Mouse (Mus musculus) megakaryocyte, embryonic 14.5 days (primary cell): Measurements from ENCODE around the gene Synrg. TPM values are rescaled to one million over a fixed set of nuclear protein-coding genes. Genes with fewer than 3 reads are reported as not detected.

Source experiments
- H3K27me3 ChIP-seq: replicated peaks from 2 replicates; pipeline ENCODE3; 2012; ENCODE audit warnings: inconsistent platforms
- H3K36me3 ChIP-seq: replicated peaks from 2 replicates; pipeline ENCODE3; 2012; ENCODE audit warnings: low read length, inconsistent platforms, mixed read lengths
- H3K4me1 ChIP-seq: 2 replicates; pipeline ENCODE4 v1.6.1; 2012; ENCODE audit warnings: inconsistent platforms
- H3K4me3 ChIP-seq: replicated peaks from 2 replicates; pipeline ENCODE3; 2012; ENCODE audit warnings: moderate library complexity, mild to moderate bottlenecking, inconsistent platforms
- H3K9me3 ChIP-seq: 2 replicates; pipeline ENCODE4 v1.6.1; 2012; ENCODE audit warnings: inconsistent platforms
- FLI1 ChIP-seq: IDR thresholded peaks from 2 replicates; pipeline ENCODE4 v1.6.1; 2012; ENCODE audit warnings: low read length, inconsistent platforms, mixed read lengths
- GATA1 ChIP-seq: IDR thresholded peaks from 3 replicates; pipeline ENCODE4 v1.6.1; 2012; ENCODE audit warnings: mixed read lengths, low read length, inconsistent platforms, borderline replicate concordance
- polyA plus RNA-seq: library from polyadenylated mRNA; stranded (reverse); fragments of >175 nt; gene quantifications from 2 replicates; pipeline ENCODE4 v1.2.3, GENCODE M21; 2012; ENCODE audit warnings: low replicate concordance; ENCODE audit not compliant: insufficient read depth

Gene Synrg
- polyA plus RNA-seq, 1 experiment, result 2.2 TPM

DNA sequence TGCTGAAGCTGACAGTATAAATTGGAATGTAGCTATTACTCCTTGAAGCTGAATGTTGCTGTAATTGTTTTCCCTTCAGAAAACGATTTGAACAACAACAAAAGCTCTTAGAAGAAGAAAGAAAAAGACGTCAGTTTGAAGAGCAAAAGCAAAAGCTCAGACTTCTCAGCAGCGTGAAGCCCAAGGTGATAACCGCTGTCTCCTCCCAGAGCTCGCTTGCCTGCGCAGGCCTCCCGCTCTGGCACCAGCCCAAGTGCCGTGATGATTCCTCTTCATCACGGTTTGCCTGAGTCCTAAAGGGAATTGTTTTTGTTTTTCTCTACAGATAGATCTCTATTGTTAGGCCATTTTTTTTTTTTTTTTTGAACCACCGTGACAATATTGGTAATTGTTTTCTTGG is 17.1 kb downstream of the Synrg start:
- H3K4me1 ChIP-seq, result peaks cover 21% of the 10 kb centered on the region
- TF ChIP-seq FLI1 (no peak), GATA1 (no peak)
- peaks cover 96% of the 10 kb centered on the region for H3K36me3 ChIP-seq
- no peaks in the 10 kb centered on the region for H3K9me3 ChIP-seq
- no peaks in the 10 kb centered on the region for H3K27me3 ChIP-seq
- H3K4me3 ChIP-seq, result no peak overlapping the region

DNA sequence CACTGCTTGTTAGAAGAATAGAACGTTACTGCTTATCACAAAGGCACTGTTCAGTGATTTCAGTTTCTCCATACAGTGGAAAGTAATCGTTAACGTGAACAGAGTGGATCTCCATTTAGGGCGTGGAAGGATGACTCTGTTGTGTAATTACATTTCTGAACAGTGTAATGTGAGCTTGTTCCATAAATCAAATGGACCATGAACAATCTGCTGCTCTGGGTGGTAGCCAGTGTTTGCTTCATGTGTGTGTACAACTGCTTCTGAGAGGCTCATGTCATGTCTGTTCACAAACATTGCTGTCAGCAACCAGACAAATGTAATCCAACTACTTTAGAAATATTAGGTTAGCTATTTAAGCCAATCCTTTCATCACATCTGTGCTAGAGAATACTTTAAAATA is 27.5 kb downstream of the Synrg start:
- Histone ChIP-seq H3K9me3 (no peaks in the 10 kb centered on the region), H3K36me3 (peaks cover 97% of the 10 kb centered on the region)

DNA sequence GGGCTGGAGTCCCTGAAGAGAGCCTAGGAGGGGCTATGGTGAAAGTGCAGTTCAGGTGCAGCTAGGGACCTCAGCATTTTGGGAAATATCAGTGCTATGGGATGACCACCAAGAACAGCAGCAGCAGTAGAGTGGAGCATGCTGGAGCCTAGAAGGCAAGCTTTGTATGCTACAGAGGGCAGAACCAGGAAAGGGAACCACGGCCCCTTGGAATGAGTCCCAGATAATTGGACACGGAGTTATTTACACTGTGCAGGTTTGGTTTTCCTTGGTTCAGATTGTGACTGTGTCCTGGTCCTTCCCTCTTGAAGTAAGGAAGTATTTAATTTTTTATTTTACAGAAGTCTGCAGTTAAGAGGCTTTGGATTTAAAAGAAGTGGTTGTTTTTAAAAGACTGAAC is 29.2 kb downstream of the Synrg start:
- no peak for TF ChIP-seq FLI1
- no peak for TF ChIP-seq GATA1

More for the DNA sequence above, 27.5 kb downstream of the Synrg start:
- Histone ChIP-seq H3K4me1 (no peaks in the 10 kb centered on the region), H3K4me3 (no peak overlapping the region), H3K27me3 (no peaks in the 10 kb centered on the region)
- no peak for TF ChIP-seq GATA1
- TF ChIP-seq FLI1, result no peak

DNA sequence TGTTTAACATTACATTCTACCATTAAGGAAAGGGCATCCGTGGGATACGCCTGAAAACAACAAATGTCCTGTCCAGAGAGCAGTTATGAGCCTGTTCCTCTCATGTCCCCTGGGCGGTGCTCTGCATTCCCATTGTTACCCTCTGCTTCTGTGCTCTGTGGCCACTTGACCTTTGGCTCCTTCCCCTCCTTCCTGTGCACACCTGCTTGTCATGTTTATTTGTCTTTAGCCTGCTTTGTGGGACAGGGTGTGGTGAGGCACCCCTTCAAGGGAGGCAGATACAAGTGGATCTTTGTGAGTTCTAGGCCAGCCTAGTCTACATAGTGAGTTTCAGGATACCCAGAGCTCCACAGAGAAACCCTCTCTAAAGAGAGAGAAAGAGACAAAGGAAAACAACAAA is 30.3 kb downstream of the Synrg start:
- Histone ChIP-seq H3K36me3 (peaks cover 99% of the 10 kb centered on the region), H3K4me1 (no peaks in the 10 kb centered on the region), H3K27me3 (no peaks in the 10 kb centered on the region), H3K4me3 (no peak overlapping the region), H3K9me3 (no peaks in the 10 kb centered on the region)
- TF ChIP-seq GATA1 (no peak), FLI1 (no peak)

More for the DNA sequence above, 29.2 kb downstream of the Synrg start:
- H3K36me3 ChIP-seq, result peaks cover 97% of the 10 kb centered on the region
- no peak overlapping the region for H3K4me3 ChIP-seq
- H3K4me1 ChIP-seq, result no peaks in the 10 kb centered on the region
- no peaks in the 10 kb centered on the region for H3K9me3 ChIP-seq
- no peaks in the 10 kb centered on the region for H3K27me3 ChIP-seq

DNA sequence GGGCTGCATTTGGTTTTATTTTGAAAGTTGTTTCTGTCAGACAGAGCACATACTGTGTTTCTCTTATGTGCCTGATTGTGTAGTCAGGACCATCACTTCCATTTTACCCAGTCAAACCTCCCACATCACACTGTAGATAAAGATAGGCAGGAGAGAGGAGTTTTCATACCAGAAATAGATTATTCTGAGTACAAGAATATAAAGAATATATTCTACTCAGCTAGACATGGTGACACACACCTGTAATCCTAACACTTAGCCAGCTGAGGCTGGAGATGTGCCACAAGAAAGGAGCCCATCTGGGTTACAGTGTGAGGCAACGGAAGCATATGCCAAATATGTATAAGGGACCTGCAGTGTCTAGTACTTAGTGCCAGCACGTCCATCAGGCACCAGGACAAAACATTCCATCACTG is 31.3 kb downstream of the Synrg start:
- Histone ChIP-seq H3K9me3 (no peaks in the 10 kb centered on the region), H3K4me1 (no peaks in the 10 kb centered on the region), H3K27me3 (no peaks in the 10 kb centered on the region), H3K4me3 (no peak overlapping the region), H3K36me3 (peaks cover 96% of the 10 kb centered on the region)
- TF ChIP-seq GATA1, result no peak
- TF ChIP-seq FLI1, result no peak

DNA sequence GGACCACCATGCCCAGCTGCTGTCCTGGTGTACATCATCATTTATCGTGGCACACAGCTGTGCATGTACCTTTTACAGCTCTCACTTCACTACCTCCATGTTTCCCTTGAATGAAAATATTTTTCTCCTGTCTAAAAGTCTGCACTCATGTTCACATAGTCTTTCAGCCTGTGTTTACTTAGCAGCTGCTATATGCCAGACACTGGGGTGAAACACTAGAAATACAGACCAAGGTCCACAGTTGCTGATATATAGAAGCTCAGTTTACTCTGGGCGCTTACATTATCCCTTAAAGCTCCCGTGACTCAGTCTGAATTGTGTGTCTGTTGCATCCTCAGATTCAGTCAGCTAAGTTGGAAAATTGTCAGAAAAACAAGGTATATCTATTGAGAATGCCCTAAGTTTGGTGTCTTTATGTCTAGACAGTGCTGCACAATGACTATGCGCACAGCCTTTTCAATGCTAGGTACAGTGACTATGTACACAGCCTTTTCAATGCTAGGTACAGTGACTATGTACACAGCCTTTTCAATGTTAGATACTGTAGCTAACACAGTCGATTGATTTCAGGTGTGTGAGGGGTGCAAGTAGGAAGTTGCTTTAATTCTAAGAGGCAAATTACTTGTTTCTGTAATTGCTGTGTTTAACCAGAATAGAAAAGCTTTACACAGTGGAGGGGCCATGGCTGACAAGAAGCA is 33.1 kb downstream of the Synrg start:
- H3K36me3 ChIP-seq, result peaks cover 95% of the 10 kb centered on the region
- TF ChIP-seq GATA1, result no peak
- TF ChIP-seq FLI1, result no peak
- no peaks in the 10 kb centered on the region for H3K4me1 ChIP-seq
- no peaks in the 10 kb centered on the region for H3K27me3 ChIP-seq
- H3K9me3 ChIP-seq, result no peaks in the 10 kb centered on the region
- no peak overlapping the region for H3K4me3 ChIP-seq

DNA sequence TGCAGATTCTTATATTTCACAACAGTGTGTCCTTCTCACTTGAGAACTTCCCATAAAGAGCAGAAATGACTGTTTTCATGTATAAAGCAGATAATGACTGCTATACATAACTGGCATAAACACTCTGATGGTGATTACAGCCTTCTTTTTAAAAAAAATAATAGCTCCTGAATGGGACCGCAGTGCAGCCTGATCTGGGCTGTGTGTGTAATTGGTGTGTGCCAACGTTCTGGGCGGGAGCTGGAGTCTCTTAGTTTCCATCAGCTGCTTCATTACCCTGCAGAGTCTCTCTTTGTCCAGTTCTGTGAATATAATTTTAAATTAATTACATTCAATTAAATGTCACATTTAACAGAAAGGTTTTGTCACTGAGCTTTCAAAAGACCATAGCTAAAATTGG is 34.8 kb downstream of the Synrg start:
- TF ChIP-seq GATA1 (no peak), FLI1 (no peak)
- Histone ChIP-seq H3K27me3 (no peaks in the 10 kb centered on the region), H3K4me1 (no peaks in the 10 kb centered on the region), H3K4me3 (no peak overlapping the region), H3K36me3 (peaks cover 93% of the 10 kb centered on the region), H3K9me3 (no peaks in the 10 kb centered on the region)

DNA sequence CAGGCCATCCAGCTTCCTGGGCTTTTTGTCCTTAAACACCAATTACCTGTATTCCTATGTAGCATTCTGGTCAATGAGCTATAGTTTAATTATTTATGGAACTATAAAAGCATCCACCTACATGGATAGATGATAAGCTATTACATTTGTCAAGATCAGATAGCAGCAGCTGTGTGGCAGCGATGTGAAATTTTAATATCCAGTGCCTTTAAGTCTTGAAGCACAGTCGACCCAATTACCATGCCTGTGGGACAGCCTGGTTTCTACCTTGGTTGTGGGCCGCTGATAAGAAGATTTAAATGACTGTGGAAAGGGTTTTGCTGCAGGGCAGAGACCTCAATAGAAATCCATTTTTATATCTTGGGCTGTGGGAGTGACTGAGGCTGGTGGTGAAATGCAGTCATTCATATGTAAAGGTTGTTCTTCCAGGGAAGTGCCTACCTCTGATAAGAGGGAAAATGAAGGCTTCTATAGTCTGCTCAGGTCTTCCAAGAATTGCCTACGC is 35.2 kb downstream of the Synrg start:
- H3K4me1 ChIP-seq, result no peaks in the 10 kb centered on the region
- peaks cover 93% of the 10 kb centered on the region for H3K36me3 ChIP-seq
- no peaks in the 10 kb centered on the region for H3K27me3 ChIP-seq
- H3K4me3 ChIP-seq, result no peak overlapping the region
- no peaks in the 10 kb centered on the region for H3K9me3 ChIP-seq
- TF ChIP-seq GATA1, result no peak
- TF ChIP-seq FLI1, result no peak

DNA sequence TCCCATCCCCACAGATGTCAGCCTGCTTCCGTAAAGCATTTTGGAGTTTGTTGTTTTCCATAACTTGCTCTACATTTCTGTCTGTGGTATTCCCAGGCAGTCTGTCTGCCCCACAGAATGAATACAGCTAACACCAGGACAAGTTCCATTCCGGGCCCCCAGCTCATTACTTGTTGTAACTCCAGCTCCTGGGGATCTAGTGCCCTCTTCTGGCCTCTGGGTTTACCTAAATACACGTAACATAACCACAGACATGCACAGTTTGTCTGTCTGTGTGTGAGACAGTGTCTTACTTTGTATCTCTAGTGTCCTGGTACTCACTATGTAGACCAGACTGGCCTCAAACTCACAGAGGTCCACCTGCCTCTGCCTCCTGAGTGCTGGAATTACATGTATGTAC is 37.0 kb downstream of the Synrg start:
- peaks cover 93% of the 10 kb centered on the region for H3K36me3 ChIP-seq
- no peak overlapping the region for H3K4me3 ChIP-seq
- H3K4me1 ChIP-seq, result no peaks in the 10 kb centered on the region
- TF ChIP-seq GATA1 (no peak), FLI1 (no peak)
- H3K9me3 ChIP-seq, result no peaks in the 10 kb centered on the region
- H3K27me3 ChIP-seq, result no peaks in the 10 kb centered on the region

DNA sequence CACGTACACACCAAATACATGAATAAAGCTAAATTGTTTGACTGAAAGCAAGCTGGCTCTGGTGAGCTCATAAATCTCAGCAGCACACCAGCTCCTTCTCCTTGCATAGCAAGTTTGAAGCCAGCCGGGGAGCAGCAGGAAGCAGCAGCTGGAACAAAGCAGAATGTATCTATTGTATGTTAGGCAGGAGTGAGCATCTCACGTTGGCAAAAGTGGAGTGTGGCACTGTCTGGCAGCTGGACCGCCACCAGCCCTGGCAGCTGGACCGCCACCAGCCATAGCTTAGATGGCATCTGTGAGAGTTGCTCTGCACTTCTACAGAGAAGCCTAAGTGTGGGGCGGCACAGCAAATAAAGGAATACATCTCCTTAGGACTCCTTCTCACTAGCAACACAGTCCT is 39.8 kb downstream of the Synrg start:
- no peak overlapping the region for H3K4me3 ChIP-seq
- TF ChIP-seq FLI1, result no peak
- TF ChIP-seq GATA1, result no peak
- peaks cover 90% of the 10 kb centered on the region for H3K36me3 ChIP-seq
- H3K9me3 ChIP-seq, result no peaks in the 10 kb centered on the region
- no peaks in the 10 kb centered on the region for H3K4me1 ChIP-seq
- H3K27me3 ChIP-seq, result no peaks in the 10 kb centered on the region

DNA sequence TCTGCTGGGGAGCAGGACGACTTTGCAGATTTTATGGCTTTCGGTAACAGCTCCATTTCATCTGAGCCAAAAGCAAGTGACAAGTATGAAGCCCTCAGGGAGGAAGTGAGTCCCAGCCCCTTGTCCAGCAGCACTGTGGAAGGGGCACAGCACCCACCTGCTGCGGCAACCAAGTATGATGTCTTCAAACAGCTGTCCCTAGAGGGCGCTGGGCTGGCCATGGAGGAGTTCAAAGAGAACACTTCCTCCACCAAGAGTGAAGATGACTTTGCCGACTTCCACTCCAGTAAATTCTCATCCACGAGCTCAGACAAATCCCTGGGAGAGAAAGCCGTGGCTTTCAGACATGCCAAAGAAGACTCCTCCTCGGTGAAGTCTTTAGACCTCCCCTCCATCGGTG is 44.8 kb downstream of the Synrg start:
- H3K27me3 ChIP-seq, result no peaks in the 10 kb centered on the region
- peaks cover 93% of the 10 kb centered on the region for H3K36me3 ChIP-seq
- H3K4me3 ChIP-seq, result no peak overlapping the region
- no peaks in the 10 kb centered on the region for H3K9me3 ChIP-seq
- TF ChIP-seq GATA1, result no peak
- TF ChIP-seq FLI1, result no peak
- peaks cover 6% of the 10 kb centered on the region; the same call in 1 of the 2 replicates for H3K4me1 ChIP-seq
